Mouse (Mus musculus) brain, embryonic 14.5 days (tissue): ENCODE measurements around the gene Ldlrad2.

Experiments used
- CTCF ChIP-seq: fragments of 200-500 bp; IDR thresholded peaks from 2 replicates; pipeline ENCODE4 v1.5.1; 2012; ENCODE audit warnings: inconsistent platforms, mild to moderate bottlenecking, moderate library complexity, borderline replicate concordance; ENCODE audit not compliant: insufficient read depth, insufficient read length; ENCODE audit errors: extremely low read depth
- POLR2A ChIP-seq: fragments of 200-500 bp; IDR thresholded peaks from 2 replicates; pipeline ENCODE4 v1.6.1; 2012; ENCODE audit warnings: mild to moderate bottlenecking, inconsistent platforms, borderline replicate concordance; ENCODE audit not compliant: poor library complexity, insufficient read depth, insufficient read length, severe bottlenecking; ENCODE audit errors: extremely low read depth

- TF ChIP-seq POLR2A = no peak
- peak; percentile 39; the same call in 1 of the 2 replicates for TF ChIP-seq CTCF
Observed at GRCm38 (mm10) chr4:137581815-137582214, 7.4 kb upstream of the Ldlrad2 start.
